Mouse (Mus musculus): ENCODE data around the gene Gpr4.

- TF ChIP-seq CTCF (IDR thresholded peaks at IDR 0.05; ENCODE audit: low read depth) = no peak
- TF ChIP-seq EP300 (optimal IDR thresholded peaks at IDR 0.05) = no peak
Measured at GRCm38 (mm10) chr7:19258336-19258735, 46.0 kb downstream of the Gpr4 start.

Data from stomach, postnatal 0 days (tissue).